Mouse (Mus musculus) kidney, postnatal 14 days (tissue): Measurements from ENCODE around the gene Kcna7.

Experiments used
- DNase-seq: peaks from one replicate; pipeline ENCODE4 v3.0.0; 2022; ENCODE audit warnings: mixed read lengths

Kcna7 gene

DNA sequence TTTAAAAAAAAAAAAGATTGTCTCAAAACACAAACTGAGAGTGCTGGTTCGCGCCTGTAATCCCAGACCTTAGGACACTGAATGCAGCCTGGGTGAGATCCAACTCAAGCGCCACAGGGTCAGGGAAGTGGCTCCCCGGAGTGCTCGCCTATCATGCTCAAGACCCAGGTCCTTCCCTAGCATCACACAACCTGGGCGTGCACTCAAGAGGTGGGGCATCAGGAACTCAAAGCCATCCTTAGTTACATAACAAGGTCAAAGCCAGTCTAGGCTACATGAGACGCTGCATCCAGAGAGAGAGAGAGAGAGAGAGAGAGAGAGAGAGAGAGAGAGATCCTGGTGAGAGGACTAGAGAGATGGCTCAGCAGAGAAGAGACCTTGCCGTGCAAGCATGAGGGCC lies 21.1 kb downstream of the Kcna7 start:
- DNase-seq, result no peak

DNA sequence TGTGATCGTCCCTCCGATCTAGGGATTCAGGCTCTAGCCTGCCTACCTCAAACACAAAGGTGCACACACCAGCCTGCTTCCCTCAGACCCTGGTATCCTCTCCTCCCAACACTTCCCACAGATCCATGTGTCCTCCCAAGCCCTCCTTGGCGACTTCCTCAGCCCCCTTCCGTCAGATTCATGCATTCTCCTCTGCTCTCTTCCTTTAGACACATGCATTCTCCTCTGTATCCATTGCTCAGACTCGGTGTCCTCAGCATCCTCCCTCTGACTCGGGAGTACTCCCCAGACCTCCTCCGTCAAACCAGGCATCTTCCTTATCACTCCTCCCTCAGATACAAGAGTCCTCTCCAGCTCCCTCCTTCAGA lies 28.4 kb downstream of the Kcna7 start:
- DNase-seq, result no peak

DNA sequence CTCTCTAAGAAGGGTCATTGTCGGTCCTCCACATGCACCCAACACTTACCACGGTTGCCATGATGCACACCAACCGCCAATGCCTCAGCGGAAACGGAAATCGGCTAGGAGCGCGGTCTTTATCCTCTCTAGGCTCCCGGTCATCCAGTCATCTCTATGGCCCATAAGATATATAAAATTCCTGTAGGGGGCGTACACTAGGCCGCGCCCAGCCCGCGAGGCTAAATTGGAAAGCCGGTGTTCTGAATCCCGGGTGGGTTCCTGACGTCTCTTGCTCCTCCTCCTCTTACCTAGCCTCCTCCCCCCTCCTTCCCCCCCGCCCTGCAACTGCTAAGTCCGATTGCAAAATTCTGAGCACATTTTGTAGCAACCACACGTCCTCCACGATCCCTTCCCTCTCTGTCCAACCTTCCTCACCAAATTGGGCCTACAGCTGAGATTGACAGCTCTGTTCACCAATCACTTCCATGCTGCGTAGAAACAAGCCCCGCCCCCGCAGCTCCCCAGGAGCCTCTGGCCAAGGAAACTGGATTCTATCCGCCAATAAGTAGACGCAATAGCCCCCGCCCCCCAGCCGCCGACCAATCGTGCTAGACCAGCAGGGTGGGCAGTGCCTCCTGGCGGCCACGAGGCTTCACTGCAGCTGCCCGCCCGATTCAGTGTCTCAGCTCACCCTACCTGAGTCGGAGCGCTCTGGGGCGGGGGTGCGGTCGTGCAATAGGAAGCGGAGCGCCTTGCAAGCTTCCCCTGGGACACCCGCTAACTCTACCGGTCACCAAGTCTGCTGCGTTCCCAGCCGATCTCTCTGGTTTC lies 29.0 kb downstream of the Kcna7 start, which contains the start of gene Gys1:
Gene Gys1 (plus strand): TSS at position 642 of the 813 bp plus-strand sequence.
- peak; percentile 100 for DNase-seq

DNA sequence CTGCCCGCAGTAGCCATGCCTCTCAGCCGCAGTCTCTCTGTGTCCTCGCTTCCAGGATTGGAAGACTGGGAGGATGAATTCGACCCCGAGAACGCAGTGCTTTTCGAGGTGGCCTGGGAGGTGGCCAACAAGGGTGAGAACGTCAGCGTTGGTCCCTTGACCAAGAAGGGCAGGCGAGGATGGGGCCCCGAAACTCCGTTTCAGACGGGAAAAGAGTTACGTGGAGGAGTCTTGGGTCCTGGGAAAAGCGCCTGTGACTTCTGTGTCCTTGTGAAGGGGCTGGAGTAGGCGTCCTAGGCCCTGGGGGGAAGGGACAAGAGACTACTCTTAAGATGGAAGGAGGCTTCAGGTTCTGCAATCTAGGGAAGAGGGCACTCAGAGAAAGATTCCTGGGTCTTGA lies 29.6 kb downstream of the Kcna7 start:
- DNase-seq, result no peak

DNA sequence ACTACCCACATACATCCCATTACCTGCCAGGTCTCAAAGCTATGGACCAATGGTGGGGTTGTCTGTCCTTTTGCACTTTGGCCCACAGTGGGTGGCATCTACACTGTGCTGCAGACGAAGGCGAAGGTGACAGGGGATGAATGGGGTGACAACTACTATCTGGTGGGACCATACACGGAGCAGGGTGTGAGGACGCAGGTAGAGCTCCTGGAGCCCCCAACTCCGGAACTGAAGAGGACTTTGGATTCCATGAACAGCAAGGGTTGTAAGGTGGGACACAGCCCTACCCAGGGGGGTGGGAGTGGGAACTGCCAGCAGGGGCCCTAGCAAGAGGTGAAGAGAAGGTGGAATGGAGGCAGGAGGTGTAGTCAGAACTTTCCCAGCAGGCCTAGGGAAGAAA lies 31.0 kb downstream of the Kcna7 start:
- DNase-seq, result no peak

DNA sequence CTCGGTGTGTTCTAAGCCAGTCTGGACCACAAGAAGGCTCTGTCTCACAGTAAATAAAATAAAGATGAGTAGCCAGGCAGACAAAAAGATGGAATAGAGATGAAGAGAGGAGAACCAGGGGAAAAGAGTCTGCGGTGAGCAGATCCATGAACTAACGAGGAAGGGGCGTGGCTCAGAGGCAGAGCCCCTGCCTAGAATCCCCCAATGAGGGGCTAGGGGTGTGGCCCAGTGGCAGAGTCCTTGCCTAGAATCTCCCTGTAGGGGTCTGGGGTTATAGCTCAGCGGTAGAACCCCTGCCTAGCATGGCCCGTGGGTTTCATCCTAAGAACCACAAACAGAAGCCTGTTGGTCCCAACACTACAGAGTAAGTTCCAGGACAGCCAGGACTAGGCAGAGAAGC lies 31.6 kb downstream of the Kcna7 start:
- no peak for DNase-seq

DNA sequence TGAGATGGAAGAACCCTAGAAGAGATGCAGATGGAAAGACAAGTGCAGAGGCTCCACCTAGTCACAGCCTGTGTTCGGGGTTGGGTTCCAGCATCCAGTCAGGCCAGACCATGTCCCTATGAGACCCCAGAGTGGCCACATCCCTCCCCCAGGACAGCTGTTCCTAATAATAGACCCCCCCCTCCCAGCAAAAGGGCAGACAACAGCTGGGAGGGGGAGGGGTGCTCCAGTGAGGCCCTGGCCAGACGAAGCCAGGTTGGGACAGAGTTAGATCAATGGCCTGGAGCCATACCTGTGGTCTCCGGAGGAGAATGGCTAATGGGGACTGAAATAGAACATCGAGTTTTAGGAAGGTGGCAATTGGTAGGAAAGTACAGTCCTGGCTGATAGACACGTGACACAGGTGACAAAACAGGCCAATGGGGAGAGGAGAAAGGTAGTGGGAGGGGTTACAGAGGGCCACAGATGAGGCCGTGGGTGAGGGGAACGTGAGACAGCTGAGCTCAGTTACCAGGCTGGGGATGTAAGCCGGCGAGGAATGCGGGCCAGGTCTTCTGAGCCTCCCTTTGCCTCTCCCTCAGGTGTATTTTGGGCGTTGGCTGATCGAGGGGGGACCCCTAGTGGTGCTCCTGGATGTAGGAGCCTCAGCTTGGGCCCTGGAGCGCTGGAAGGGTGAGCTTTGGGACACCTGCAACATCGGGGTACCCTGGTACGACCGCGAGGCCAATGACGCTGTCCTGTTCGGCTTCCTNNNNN lies 32.2 kb downstream of the Kcna7 start, which contains the start of gene Ruvbl2:
Gene Ruvbl2 (minus strand): TSS at position 576 of the 756 bp plus-strand sequence.
- peak; percentile 45 for DNase-seq

DNA sequence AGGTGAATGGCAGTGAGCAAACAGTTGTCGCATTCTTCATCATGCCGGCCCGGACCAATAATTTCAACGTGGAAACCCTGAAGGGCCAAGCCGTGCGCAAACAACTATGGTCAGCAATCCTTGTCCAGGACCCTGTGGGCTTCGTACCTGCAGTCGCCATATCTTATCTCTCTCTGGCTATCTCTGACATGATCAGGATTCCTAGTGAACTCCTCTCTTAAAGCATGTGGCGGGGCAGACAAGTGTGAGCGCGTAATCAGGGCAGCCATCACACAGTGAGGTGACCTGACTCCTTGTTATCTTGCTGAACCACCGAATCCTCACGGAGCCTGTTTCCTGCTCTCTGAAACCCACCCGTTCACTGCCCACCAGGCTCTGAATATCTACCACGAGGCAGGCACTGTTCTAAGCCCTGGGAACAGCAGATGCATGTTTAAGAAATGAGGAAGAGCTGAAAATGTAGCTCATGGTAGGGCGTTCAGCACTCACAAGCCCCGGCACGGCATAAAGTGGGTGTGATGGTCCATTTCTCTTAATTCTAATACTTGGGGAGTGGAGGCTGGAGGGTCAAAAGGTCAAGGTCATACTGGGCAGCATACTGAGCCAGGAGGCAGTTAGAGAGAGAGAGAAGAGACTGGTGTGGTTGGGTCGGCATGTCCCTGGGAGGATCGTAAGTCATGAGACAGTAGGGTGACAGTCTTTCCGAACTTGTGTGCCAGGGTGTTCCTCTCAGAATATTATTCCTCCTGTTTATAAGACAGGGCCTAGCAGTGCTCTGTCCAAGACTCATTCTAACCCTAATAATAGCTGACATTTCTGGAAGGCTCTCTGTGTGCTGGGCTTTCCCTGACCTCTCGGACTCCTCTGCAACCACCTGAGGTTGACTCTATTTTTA lies 38.3 kb downstream of the Kcna7 start:
- DNase-seq, result no peak

DNA sequence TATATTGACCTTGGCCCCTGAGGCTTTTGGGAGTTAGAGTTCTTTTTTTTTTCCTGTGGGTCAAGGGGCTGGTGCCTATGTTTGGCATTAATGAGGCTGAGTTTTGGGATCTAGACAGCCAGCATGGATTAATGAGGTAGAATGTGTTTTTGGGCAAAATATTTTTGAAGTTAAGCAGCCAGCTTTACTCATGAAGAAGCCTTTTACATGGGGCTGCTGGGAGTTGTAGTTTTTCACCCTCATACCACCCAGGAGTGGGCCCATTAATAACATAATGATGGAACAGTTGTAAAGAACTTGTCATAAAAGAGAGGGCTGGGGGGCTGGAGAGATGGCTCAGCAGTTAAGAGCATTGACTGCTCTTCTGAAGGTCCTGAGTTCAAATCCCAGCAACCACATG lies 41.1 kb downstream of the Kcna7 start:
- no peak for DNase-seq

DNA sequence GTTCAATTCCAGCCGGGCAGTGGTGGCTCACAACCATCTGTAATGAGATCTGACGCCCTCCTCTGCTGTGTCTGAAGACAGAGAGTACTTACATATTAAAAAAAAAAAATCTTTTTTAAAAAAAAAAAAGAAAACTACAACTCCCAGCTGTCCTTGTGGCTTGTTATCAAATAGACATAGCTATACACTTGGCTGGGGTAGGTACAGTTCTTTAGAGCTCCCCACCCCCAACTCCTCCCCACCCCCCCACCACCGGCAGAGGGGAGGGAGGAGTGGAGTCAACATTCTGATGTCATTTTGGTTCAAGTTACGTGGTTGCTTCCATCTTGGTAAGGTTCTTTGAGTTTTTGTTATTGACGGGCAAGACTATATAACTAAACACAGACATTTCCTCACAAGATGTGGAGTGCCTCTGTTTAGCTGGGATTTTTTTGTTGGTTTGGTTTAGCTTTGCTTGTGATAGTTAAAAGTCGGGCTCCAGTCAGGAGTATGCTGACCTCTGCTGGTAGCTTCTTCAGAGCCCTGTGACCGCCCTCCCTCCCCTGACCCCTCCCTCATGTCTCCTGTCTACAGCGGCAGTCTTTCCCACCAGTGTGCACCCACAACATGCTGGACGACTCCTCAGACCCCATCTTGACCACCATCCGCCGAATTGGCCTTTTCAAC lies 42.0 kb downstream of the Kcna7 start:
- DNase-seq, result peak; percentile 57

DNA sequence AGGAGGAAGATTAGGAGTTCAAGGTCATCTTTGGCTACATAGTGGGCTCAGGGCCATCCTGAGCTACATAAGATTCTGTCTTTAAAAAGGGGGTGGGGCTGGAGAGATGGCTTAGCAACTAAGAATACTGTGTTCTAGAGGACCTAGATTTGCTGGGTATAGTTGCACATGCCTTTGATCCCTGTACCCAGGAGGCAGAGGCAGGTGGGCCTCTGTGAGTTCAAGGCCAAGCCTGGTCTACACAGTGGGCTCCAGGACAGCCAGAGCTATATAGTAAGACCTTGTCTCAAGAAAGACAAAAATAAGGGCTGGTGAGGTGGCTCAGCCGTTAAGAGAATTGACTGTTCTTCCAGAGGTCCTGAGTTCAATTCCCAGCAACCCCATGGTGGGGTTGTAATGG lies 44.5 kb downstream of the Kcna7 start:
- no peak for DNase-seq

DNA sequence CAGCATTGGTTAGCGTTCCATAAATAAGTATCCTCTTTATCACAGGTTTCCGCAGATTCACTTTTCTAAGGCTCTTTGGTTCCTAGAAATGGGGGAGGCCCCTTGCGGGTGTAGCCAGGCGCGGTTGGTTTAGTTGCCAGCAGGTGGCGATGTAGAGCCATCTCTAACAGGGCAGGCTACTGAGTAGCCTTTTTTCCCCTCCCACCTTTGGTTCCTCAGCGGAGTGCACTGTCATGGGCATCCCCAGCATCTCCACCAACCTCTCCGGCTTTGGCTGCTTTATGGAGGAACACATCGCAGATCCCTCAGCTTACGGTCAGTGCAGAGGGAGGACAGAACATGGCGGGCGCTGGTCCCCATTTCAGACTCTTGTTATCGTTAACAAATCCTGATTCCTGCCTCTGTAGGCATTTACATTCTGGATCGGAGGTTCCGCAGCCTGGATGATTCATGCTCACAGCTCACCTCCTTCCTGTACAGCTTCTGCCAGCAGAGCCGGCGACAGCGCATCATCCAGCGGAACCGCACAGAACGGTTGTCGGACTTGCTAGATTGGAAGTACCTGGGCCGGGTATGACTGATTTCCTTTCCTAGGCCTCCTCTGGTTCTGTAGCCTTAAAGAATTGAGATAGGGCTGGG lies 46.0 kb downstream of the Kcna7 start:
- peak; percentile 83 for DNase-seq

DNA sequence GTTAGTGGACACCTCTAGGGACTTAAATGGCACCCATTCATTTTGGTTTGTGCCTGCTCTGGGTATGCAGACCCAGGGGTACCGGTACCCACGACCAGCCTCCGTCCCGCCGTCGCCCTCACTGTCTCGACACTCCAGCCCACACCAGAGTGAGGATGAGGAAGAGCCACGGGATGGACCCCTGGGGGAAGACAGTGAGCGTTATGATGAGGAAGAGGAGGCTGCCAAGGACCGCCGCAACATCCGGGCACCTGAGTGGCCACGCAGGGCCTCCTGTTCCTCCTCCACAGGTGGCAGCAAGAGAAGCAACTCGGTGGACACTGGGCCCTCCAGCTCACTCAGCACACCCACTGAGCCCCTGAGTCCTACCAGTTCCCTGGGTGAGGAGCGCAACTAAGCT lies 49.5 kb downstream of the Kcna7 start:
- DNase-seq, result no peak

DNA sequence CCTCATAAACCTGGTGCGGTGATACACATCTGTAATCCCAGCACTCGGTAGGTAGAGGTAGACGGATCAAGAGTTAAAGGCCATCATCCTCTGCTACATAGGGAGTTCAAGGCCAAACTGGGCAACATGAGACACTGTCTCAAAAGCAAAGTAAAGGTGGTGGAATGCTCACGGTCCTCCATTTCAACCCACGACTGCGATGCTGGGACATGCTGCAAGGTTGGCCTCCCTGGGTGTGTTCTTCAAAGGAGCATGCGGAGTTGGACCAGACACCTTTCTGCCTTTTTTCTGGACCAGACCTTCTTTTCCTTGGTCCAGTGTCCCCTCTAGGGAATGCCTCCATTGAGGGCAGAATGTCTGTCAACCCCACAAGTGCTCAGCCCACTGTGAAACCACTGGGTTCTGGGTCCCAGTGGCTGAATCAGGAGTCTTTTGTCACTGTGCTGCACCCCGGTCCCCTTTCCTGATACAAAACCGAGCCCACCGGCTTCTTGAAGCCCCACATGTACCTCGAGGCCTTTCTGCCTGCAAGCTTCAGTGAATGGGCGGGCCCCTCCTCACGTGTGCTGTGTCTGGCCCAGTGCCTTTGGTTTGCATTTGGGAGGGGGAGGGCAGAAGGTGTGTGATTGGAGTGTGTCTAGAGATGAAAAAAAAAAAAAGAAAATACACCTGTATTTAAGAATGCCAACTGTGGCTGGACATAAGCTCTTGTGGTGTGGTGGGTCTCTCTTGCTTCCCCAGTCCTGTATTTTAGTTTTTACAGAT lies 50.7 kb downstream of the Kcna7 start:
- DNase-seq, result no peak

DNA sequence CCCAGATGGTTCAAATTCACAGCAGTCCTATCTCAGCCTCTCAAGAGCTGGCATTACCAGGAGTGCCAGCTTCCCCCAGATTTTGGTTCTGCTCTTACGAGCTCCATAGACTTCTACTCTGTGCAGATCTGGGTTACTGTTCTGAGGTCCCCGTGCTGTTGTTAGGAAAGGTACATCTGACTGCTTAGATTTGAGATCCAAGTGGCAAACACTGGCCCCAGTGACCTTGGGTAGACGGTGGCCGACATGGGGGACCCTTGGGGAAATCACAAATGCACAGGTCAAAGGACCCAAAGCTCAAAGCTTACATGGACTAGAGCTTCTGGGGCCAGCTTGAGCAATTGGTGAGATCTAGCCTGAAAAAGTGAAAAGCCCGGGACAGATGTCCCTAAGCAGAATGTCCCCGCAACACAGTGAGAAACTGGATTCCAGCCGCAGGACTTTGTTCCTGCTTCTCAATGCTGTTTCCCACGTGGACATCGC lies 51.3 kb downstream of the Kcna7 start:
- no peak for DNase-seq

DNA sequence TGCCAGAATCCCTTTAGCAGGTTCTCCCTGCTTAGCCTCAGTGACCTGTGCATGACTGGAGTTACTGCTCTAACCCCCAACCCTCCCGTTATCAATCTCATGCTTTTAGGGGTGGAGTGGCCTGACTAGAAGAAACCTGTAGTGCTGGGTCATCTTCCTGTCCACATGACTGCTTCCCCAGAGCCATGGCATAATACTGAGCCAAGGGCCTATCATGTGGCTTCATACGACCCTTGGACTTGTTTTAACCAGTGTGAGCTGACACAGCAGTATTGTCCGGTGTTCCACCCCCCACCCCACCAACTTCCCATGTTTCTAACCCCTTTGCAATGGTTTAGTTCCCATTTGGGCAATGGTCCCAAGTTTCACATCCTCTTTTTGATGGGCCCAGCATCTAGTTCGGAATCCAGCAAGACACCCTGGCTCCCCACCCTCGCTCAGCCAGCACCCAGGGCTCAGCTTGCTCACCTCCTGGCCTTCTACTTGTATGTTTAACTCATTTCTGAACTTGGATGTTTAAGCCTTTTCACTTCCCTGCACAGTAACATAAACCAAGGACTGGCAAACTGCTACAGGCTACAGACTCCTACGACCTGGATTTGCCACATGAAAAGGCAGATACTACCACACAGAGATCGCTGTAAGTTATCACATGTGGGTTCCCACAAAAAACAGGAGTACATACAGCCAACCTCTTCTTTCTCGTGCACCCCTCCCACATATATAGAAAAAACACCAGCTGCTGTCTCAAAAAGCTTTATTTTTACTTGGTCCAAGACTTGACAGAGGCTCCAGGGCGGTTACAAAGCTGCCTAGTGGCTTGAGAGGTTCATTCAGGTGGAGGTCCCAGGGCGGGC lies 52.0 kb downstream of the Kcna7 start:
- DNase-seq, result peak; percentile 77

DNA sequence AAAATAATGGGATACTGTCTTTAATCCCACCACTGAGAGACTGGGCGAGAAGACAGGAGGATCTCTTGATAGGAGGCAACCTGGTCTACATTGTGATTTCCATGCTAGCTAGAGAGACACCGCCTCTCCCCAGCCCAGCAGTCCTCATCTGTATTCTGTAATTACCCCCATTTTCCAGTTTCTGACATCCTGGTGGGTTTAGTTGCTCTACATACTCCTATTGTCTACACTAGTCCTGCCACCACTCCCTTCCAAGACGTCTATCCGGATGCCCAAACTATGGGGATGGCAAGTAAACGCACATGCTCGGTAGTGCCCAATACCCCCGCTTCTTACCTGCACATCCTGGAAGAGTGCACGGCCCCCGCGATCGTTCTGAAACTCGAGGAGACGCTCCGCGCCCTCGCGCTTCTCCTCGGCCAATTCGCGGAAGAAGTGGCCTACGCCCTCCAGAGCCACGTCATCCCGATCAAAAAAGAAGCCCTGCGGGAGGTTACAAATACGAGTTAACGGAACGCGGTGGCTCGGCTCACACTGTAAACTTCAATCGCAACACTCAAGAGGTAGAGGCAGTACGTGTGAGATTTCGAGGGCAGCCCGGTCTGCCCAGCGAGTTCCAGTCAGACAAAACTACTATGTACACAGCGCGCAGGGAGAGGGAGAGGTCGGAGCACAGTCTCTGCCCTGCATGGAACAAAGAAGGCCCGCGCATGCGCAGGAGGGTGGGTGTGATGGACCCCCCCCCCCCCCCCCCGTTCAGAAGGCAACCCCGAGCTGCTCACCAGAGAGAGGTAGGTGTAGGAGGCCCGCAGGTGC lies 53.5 kb downstream of the Kcna7 start:
- peak; percentile 90 for DNase-seq
